Mouse (Mus musculus) midbrain, embryonic 10.5 days (tissue): ENCODE data around the gene Fam189b. TPM values are rescaled to one million over a fixed set of nuclear protein-coding genes. Genes with fewer than 3 reads are reported as not detected.

Experiments
- DNase-seq: peaks from one replicate; pipeline ENCODE4 v3.0.0-alpha.2; 2017; ENCODE audit warnings: low spot score
- H3K27ac ChIP-seq: fragments of 300-500 bp; sonication (generic); replicated peaks from 2 replicates; pipeline ENCODE4 v1.5.1; 2016; ENCODE audit warnings: mild to moderate bottlenecking
- H3K27me3 ChIP-seq: fragments of 300-500 bp; sonication (generic); 2 replicates; pipeline ENCODE4 v1.6.1; 2016; ENCODE audit warnings: low read depth, mild to moderate bottlenecking; ENCODE audit not compliant: poor library complexity, severe bottlenecking
- H3K36me3 ChIP-seq: fragments of 300-500 bp; sonication (generic); 2 replicates; pipeline ENCODE4 v1.6.1; 2016; ENCODE audit warnings: mild to moderate bottlenecking, moderate library complexity
- H3K4me1 ChIP-seq: fragments of 300-500 bp; sonication (generic); 2 replicates; pipeline ENCODE4 v1.6.1; 2016
- H3K4me3 ChIP-seq: fragments of 300-500 bp; sonication (generic); 2 replicates; pipeline ENCODE4 v1.5.1; 2016; ENCODE audit warnings: mild to moderate bottlenecking, moderate library complexity
- H3K9me3 ChIP-seq: fragments of 300-500 bp; sonication (generic); replicated peaks from 2 replicates; pipeline ENCODE4 v1.6.1; 2016; ENCODE audit warnings: mild to moderate bottlenecking
- WGBS: fragments of 180-500 bp; shearing (Covaris S2); methylation state at CpG from one replicate; pipeline ENCODE4 v1.1.7; 2016; 5-methylcytosine and 5-hydroxymethylcytosine counted together
- polyA plus RNA-seq: library from polyadenylated mRNA; unstranded; fragments of >200 nt; fragmentation: Nextera tagmentation; extraction: Ambion mirVana; gene quantifications from 2 replicates; pipeline ENCODE4 v1.2.1, GENCODE M21; 2016

Gene Fam189b
- 31.0 and 35.0 TPM in 2 replicates for polyA plus RNA-seq

- Histone ChIP-seq H3K27me3 (peaks cover 17% of the 10 kb centered on the region), H3K4me3 (peak within 1 kb of the TSS; percentile 72), H3K27ac (peak within 1 kb of the TSS; percentile 95), H3K36me3 (peaks cover 59% of the 10 kb centered on the region), H3K9me3 (no peaks in the 10 kb centered on the region), H3K4me1 (peaks cover 68% of the 10 kb centered on the region)
- peak; percentile 88 for DNase-seq
- 6% methylated on average over 39 of the region's 39 CpGs for WGBS
These were observed at the start of gene Fam189b for GRCm38 (mm10) chr3:89183058-89183958. Gene Fam189b (plus strand): TSS chr3:89183143.

- DNase-seq: no peak
- 89% methylated on average over 1 of the region's 1 CpGs for WGBS
- H3K36me3 ChIP-seq: no peaks in the 10 kb centered on the region
- peaks cover 34% of the 10 kb centered on the region for H3K27me3 ChIP-seq
- H3K27ac ChIP-seq: no peak overlapping the region
- H3K4me1 ChIP-seq: peaks cover 16% of the 10 kb centered on the region
- H3K4me3 ChIP-seq: no peak overlapping the region
- H3K9me3 ChIP-seq: no peaks in the 10 kb centered on the region
These were observed 49.2 kb upstream of the Fam189b start for GRCm38 (mm10) chr3:89133752-89134151.

GRCm38 (mm10) chr3:89135958-89136357 lies 47.0 kb upstream of the Fam189b start, which contains the start of gene Pklr:
Gene Pklr (plus strand): TSS chr3:89136142.
- peak within 1 kb of the TSS; percentile 23 for H3K4me3 ChIP-seq
- peaks cover 34% of the 10 kb centered on the region for H3K27me3 ChIP-seq
- peaks cover 13% of the 10 kb centered on the region for H3K4me1 ChIP-seq
- WGBS: 66% methylated on average over 3 of the region's 3 CpGs
- DNase-seq: no peak
- H3K27ac ChIP-seq: peak within 1 kb of the TSS; percentile 57; the same call in 1 of the 2 replicates
- no peaks in the 10 kb centered on the region for H3K9me3 ChIP-seq
- no peaks in the 10 kb centered on the region for H3K36me3 ChIP-seq

GRCm38 (mm10) chr3:89136365-89136764 lies 46.6 kb upstream of the Fam189b start:
- DNase-seq: no peak
- WGBS: 45% methylated on average over 9 of the region's 9 CpGs
- H3K36me3 ChIP-seq: no peaks in the 10 kb centered on the region
- H3K4me1 ChIP-seq: peaks cover 13% of the 10 kb centered on the region
- H3K27me3 ChIP-seq: peaks cover 34% of the 10 kb centered on the region
- peak overlapping the region; percentile 23; the same call in 1 of the 2 replicates for H3K4me3 ChIP-seq
- H3K27ac ChIP-seq: peak overlapping the region; percentile 57; the same call in 1 of the 2 replicates
- no peaks in the 10 kb centered on the region for H3K9me3 ChIP-seq

- 90% methylated on average over 10 of the region's 10 CpGs for WGBS
- no peak overlapping the region for H3K4me3 ChIP-seq
- H3K27ac ChIP-seq: no peak overlapping the region
- no peaks in the 10 kb centered on the region for H3K9me3 ChIP-seq
- no peaks in the 10 kb centered on the region for H3K36me3 ChIP-seq
- peaks cover 40% of the 10 kb centered on the region for H3K4me1 ChIP-seq
- peaks cover 40% of the 10 kb centered on the region for H3K27me3 ChIP-seq
- no peak for DNase-seq
These were observed 38.1 kb upstream of the Fam189b start for GRCm38 (mm10) chr3:89144821-89145220.

GRCm38 (mm10) chr3:89145566-89145965 lies 37.4 kb upstream of the Fam189b start:
- Histone ChIP-seq H3K9me3 (no peaks in the 10 kb centered on the region), H3K4me3 (no peak overlapping the region), H3K4me1 (peaks cover 44% of the 10 kb centered on the region), H3K27ac (no peak overlapping the region), H3K27me3 (peaks cover 47% of the 10 kb centered on the region), H3K36me3 (0 out of 2 replicates have a peak, but pooled peaks cover 1% of the 10 kb centered on the region)
- 29% methylated on average over 8 of the region's 8 CpGs for WGBS
- no peak for DNase-seq

GRCm38 (mm10) chr3:89147101-89147978 lies 35.6 kb upstream of the Fam189b start:
- Histone ChIP-seq H3K9me3 (no peaks in the 10 kb centered on the region), H3K36me3 (0 out of 2 replicates have a peak, but pooled peaks cover 5% of the 10 kb centered on the region), H3K27me3 (peaks cover 56% of the 10 kb centered on the region), H3K4me1 (peaks cover 44% of the 10 kb centered on the region), H3K27ac (peak overlapping the region; percentile 34; the same call in 1 of the 2 replicates), H3K4me3 (peak overlapping the region; percentile 42)
- 21% methylated on average over 26 of the region's 26 CpGs for WGBS
- DNase-seq: peak; percentile 31

GRCm38 (mm10) chr3:89147979-89148311 lies 35.0 kb upstream of the Fam189b start:
- peak overlapping the region; percentile 34; the same call in 1 of the 2 replicates for H3K27ac ChIP-seq
- WGBS: 10% methylated on average over 15 of the region's 15 CpGs

GRCm38 (mm10) chr3:89148567-89148966 lies 34.4 kb upstream of the Fam189b start:
- Histone ChIP-seq H3K4me1 (peaks cover 44% of the 10 kb centered on the region), H3K36me3 (0 out of 2 replicates have a peak, but pooled peaks cover 10% of the 10 kb centered on the region), H3K27ac (no peak overlapping the region), H3K27me3 (peaks cover 62% of the 10 kb centered on the region), H3K4me3 (no peak overlapping the region), H3K9me3 (no peaks in the 10 kb centered on the region)
- WGBS: 67% methylated on average over 14 of the region's 14 CpGs
- DNase-seq: no peak

More at GRCm38 (mm10) chr3:89147979-89148311, 35.0 kb upstream of the Fam189b start:
- H3K4me3 ChIP-seq: peak overlapping the region; percentile 42
- DNase-seq: no peak
- no peaks in the 10 kb centered on the region for H3K9me3 ChIP-seq
- H3K27me3 ChIP-seq: peaks cover 62% of the 10 kb centered on the region
- H3K4me1 ChIP-seq: peaks cover 44% of the 10 kb centered on the region
- H3K36me3 ChIP-seq: 0 out of 2 replicates have a peak, but pooled peaks cover 10% of the 10 kb centered on the region

GRCm38 (mm10) chr3:89152084-89152835 lies 30.7 kb upstream of the Fam189b start:
- 0 out of 2 replicates have a peak, but pooled peaks cover 10% of the 10 kb centered on the region for H3K36me3 ChIP-seq
- peaks cover 48% of the 10 kb centered on the region for H3K27me3 ChIP-seq
- H3K27ac ChIP-seq: no peak overlapping the region
- H3K4me1 ChIP-seq: peaks cover 21% of the 10 kb centered on the region
- DNase-seq: no peak
- no peaks in the 10 kb centered on the region for H3K9me3 ChIP-seq
- no peak overlapping the region for H3K4me3 ChIP-seq
- 62% methylated on average over 17 of the region's 17 CpGs for WGBS

GRCm38 (mm10) chr3:89156951-89157350 lies 26.0 kb upstream of the Fam189b start:
- peaks cover 23% of the 10 kb centered on the region for H3K27me3 ChIP-seq
- WGBS: 90% methylated on average over 8 of the region's 8 CpGs
- peaks cover 28% of the 10 kb centered on the region for H3K4me1 ChIP-seq
- H3K4me3 ChIP-seq: no peak overlapping the region
- H3K27ac ChIP-seq: no peak overlapping the region
- H3K9me3 ChIP-seq: no peaks in the 10 kb centered on the region
- DNase-seq: no peak
- H3K36me3 ChIP-seq: 0 out of 2 replicates have a peak, but pooled peaks cover 5% of the 10 kb centered on the region

GRCm38 (mm10) chr3:89158651-89159050 lies 24.3 kb upstream of the Fam189b start:
- no peak for DNase-seq
- Histone ChIP-seq H3K27ac (no peak overlapping the region), H3K4me3 (peak overlapping the region; percentile 82; the same call in 1 of the 2 replicates), H3K9me3 (no peaks in the 10 kb centered on the region), H3K4me1 (peaks cover 28% of the 10 kb centered on the region), H3K36me3 (no peaks in the 10 kb centered on the region), H3K27me3 (peaks cover 18% of the 10 kb centered on the region)
- 24% methylated on average over 7 of the region's 7 CpGs for WGBS
